Mouse (Mus musculus): ENCODE data around the gene Prm1. TPM values are rescaled to one million over a fixed set of nuclear protein-coding genes. Genes with fewer than 3 reads are reported as not detected.

Gene Prm1
- polyA plus RNA-seq, 1 experiment from 2014 or later, result not detected

DNA sequence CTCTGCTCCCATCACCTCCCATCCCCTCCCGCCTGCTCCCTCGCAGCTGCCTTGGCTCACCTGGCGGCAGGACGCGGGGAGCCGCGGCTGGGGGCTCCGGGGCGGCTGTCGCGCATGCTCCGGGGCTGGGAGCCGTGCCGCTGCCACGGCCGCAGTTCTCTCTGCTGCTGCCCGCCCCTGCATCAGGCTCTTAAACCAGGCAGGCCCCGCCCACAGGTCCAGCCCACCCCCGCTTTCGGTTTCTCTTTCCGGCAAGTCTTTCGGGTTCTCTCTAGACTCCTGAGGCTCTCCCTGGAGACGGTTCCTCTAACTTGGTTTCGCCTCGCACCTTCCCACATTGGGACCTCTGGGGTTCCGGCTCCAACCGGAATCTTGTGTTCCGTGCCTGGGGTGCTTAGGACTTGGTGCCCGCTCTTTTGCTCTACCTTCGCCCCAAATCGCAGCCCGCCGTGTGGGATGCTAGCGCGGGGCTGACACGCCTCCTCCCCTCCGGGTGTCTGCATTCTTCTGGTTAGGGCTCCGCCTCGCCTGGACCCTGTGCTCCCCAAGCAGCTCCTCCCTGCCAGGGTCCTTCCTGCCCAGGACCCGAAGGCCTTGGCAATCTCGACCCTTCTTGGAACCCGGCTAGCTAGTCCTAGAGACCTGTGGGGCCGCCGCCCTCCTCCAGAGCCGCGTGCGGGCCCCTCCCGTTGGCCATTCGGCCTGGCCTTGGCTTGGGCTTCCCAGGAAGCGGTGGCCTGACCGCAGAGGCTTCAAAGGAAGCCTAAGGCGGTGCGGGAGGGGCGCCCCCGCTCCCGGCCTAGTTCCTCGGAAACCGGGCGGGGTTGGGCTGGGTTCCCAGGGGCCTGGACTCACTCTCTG, 20.0 kb downstream of the Prm1 start, which contains the start of gene Socs1:
Socs1 (minus strand) TSS at position 166 of the 861 bp plus-strand sequence.
- DNase-seq (ENCODE audit: low spot score), result peak; percentile 91
- Histone ChIP-seq H3K27me3 (ENCODE audit: low read depth, poor library complexity, severe bottlenecking) (peaks cover 33% of the 10 kb centered on the region), H3K9me3 (replicated peaks) (no peaks in the 10 kb centered on the region), H3K4me3 (peak within 1 kb of the TSS; percentile 77), H3K27ac (replicated peaks) (peak within 1 kb of the TSS; percentile 90), H3K4me1 (peaks cover 53% of the 10 kb centered on the region), H3K36me3 (no peaks in the 10 kb centered on the region)
- WGBS, result under 1% methylated on average over 59 of the region's 59 CpGs

DNA sequence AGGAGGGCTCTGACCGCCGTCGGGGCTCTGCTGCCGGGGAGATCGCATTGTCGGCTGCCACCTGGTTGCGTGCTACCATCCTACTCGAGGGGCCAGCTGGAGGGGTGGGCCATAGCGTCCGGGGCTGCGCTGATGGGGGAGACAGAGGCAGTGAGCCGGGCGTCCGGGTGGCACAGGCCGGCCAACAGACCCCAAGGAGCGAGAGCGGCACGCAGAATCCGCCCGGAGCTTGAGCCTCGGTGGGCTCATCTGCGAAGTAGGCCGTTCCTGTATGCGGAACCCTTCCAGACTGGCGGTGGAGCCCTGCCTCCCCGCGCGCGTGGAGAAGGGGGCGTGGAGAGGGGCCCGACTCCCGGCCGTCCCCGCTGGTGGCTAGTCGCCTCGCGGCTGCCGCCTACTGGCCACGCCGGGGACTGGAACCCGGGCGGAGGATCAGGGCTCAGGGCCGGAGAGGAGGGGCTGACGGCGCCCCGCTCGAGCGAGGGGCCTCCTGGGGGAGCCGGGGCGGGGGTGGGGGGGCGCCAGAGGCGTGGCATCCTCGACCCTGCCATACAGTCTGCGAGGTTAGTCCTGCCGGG, 20.8 kb downstream of the Prm1 start:
- no peaks in the 10 kb centered on the region for H3K36me3 ChIP-seq
- WGBS, result under 1% methylated on average over 55 of the region's 55 CpGs
- peak overlapping the region; percentile 90 for H3K27ac ChIP-seq (replicated peaks)
- no peaks in the 10 kb centered on the region for H3K9me3 ChIP-seq (replicated peaks)
- peak overlapping the region; percentile 77 for H3K4me3 ChIP-seq
- peak; percentile 93 for DNase-seq (ENCODE audit: low spot score)
- H3K4me1 ChIP-seq, result peaks cover 53% of the 10 kb centered on the region
- H3K27me3 ChIP-seq (ENCODE audit: low read depth, poor library complexity, severe bottlenecking), result peaks cover 31% of the 10 kb centered on the region

DNA sequence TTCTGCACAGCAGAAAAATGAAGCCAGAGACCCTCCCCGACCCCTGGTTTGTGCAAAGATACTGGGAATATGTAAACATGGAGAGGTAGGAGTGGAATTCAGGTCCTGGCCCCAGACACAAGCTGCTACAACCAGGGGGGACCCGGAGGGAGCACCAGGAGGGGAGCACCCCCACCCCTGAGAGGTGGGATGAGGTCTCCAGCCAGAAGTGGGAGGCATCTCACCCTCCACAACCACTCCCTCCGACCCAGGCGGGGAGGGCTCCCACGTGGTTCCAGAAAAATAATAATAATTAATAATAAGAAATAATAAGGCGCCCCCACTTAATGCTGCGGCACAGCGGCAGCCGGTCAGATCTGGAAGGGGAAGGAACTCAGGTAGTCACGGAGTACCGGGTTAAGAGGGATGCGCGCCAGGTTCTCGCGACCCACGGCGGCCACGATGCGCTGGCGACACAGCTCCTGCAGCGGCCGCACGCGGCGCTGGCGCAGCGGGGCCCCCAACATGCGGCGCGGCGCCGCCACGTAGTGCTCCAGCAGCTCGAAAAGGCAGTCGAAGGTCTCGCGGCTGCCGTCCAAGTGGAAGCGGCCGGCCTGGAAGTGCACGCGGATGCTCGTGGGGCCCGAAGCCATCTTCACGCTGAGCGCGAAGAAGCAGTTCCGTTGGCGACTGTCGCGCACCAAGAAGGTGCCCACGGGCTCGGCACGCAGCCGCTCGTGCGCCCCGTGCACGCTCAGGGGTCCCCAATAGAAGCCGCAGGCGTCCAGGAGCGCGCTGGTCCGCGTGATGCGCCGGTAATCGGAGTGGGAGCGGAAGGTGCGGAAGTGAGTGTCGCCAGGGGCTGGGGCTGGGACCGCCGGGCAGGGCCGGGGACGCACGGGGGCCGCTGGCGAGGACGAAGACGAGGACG, 21.5 kb downstream of the Prm1 start:
- whole genome bisulfite sequencing, result 3% methylated on average over 81 of the region's 81 CpGs
- Histone ChIP-seq H3K4me3 (peak overlapping the region; percentile 77), H3K27me3 (ENCODE audit: low read depth, poor library complexity, severe bottlenecking) (peaks cover 31% of the 10 kb centered on the region), H3K4me1 (peaks cover 53% of the 10 kb centered on the region), H3K36me3 (no peaks in the 10 kb centered on the region), H3K9me3 (replicated peaks) (no peaks in the 10 kb centered on the region), H3K27ac (replicated peaks) (peak overlapping the region; percentile 90)
- no peak for DNase-seq (ENCODE audit: low spot score)

DNA sequence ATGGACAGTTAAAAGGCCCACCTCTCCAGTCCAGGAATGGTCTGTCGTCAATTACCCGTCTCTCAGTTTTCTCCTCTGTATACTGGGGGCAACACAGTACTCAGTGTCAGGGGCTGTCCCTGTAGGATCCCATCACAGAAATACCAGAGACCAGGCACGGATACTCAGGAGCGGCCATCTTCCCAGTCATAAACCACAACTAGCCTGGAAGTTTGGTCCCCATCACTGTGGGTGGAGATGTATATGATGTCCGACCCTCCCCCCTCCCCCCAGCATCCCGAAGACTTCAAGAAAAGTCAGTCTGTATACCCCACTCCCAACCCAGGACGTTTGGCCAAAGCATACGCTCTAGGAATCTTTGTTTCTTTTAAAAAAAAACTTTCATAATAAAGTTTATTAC, 22.2 kb downstream of the Prm1 start:
- 67% methylated on average over 8 of the region's 8 CpGs for WGBS
- Histone ChIP-seq H3K4me1 (peaks cover 48% of the 10 kb centered on the region), H3K27me3 (ENCODE audit: low read depth, poor library complexity, severe bottlenecking) (peaks cover 31% of the 10 kb centered on the region), H3K36me3 (no peaks in the 10 kb centered on the region), H3K4me3 (no peak overlapping the region), H3K9me3 (replicated peaks) (no peaks in the 10 kb centered on the region), H3K27ac (replicated peaks) (no peak overlapping the region)
- no peak for DNase-seq (ENCODE audit: low spot score)

DNA sequence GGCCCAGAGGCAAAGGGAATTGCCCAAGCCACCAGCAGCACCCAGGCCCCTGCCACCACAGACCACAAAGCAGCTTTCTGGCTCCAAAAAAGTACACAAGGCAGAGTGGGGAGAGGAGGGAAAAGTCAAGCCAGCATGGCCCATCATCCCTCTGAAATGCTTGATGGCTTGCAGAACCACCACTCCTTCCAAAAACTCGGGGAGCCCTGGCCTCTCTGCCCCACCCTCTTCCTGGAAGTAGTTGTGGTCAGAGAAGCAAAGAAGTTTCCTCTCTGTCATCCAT, 22.5 kb downstream of the Prm1 start:
- no peak for DNase-seq (ENCODE audit: low spot score)
- Histone ChIP-seq H3K36me3 (no peaks in the 10 kb centered on the region), H3K4me3 (no peak overlapping the region), H3K27me3 (ENCODE audit: low read depth, poor library complexity, severe bottlenecking) (peaks cover 28% of the 10 kb centered on the region), H3K27ac (replicated peaks) (no peak overlapping the region), H3K4me1 (peaks cover 45% of the 10 kb centered on the region), H3K9me3 (replicated peaks) (no peaks in the 10 kb centered on the region)
- WGBS, result 70% methylated on average over 1 of the region's 1 CpGs

DNA sequence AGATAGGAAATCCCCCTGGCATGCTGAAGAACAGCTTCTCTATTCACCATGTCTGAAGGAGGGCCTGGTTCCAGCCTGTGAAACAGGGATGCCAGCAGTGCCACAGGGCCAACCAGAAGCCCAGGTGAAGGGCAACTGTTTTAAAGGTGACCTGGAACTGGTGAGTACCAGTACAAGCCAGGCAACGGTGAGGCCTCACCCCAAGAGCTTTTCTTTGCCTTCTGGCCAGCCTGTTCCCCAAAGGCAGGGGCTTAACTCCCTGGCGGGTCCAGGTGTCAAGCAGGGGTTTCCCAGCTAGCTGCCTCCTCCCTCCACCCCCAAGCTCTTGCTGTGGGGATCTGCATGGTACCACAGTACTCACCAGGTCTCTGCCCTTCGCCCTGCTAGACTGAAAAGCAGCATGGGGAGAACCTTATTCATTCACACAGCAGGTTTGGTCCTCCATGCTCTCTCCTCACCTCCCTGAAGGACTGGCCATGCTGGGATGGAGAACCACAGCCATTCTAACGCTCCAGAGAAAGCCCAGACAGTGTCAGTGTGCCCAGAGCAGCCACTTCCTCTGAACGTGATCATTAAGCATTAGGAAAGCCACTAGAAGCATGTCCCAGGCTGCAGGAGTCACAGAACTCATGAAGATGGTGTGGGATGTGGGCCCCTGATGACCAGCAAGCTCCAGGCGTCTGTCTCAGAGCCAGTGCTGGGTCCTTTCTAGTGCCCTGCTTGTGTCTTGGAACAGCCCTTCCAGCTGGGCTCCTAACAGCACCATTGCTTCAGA, 23.1 kb downstream of the Prm1 start:
- H3K9me3 ChIP-seq (replicated peaks), result no peaks in the 10 kb centered on the region
- H3K4me3 ChIP-seq, result no peak overlapping the region
- H3K4me1 ChIP-seq, result peaks cover 49% of the 10 kb centered on the region
- no peaks in the 10 kb centered on the region for H3K36me3 ChIP-seq
- 34% methylated on average over 6 of the region's 6 CpGs for WGBS
- H3K27ac ChIP-seq (replicated peaks), result no peak overlapping the region
- no peak for DNase-seq (ENCODE audit: low spot score)
- H3K27me3 ChIP-seq (ENCODE audit: low read depth, poor library complexity, severe bottlenecking), result peaks cover 26% of the 10 kb centered on the region

DNA sequence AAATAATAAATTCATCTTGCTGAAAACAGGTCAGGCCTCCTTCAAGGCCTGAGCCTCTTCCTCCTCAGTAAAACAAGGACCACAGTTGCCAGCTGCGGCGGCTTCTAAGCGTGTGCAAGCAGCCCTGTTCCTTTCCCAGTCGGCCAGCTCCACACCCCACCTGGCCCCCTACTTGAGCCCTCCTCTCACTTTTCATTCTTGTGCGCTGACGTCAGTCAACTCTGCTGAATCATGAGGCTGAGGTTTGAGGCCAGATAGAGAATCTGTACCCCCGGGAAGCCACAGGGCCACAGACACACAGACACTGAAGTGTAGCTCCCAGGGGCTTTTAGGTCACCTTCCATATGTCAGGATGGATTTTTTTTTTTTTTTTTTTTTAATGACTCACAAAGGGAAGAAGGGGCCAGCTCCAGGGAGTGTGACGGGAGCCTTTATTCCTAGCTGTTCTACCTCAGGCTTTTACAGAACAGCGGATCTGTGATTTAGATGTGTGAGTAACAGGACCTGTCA, 23.7 kb downstream of the Prm1 start:
- Histone ChIP-seq H3K9me3 (replicated peaks) (no peaks in the 10 kb centered on the region), H3K27ac (replicated peaks) (no peak overlapping the region; the same call in 1 of the 2 replicates)
- WGBS, result 46% methylated on average over 9 of the region's 9 CpGs

DNA sequence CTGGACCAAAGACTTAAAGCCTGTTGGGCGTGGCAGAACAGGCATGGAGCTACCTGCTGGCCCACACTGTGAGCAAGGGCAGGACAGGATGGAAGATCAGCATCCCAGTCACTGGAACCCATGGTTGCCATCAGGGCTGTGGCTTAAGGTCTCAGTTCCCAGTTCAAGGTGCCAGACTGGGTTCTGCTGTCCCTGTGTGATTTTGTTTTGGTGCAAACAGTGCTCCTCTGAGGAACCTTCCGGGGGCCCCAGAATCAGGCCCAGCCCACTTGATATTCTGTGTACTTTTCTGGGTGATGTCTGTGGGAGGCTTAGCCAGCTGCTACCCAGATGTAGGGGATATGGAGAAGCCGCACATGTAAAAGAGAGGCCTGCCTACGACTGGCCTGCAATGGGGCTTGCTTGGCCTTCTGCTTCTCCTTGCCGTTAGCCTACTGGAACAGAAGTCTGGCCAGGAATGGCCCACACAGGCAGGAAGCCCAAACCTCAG, 25.0 kb downstream of the Prm1 start:
- Histone ChIP-seq H3K4me1 (peaks cover 46% of the 10 kb centered on the region), H3K27ac (replicated peaks) (no peak overlapping the region), H3K4me3 (no peak overlapping the region), H3K9me3 (replicated peaks) (no peaks in the 10 kb centered on the region), H3K27me3 (ENCODE audit: low read depth, poor library complexity, severe bottlenecking) (peaks cover 26% of the 10 kb centered on the region), H3K36me3 (no peaks in the 10 kb centered on the region)
- DNase-seq (ENCODE audit: low spot score), result no peak
- WGBS, result 87% methylated on average over 5 of the region's 5 CpGs

More for the DNA sequence above, 23.7 kb downstream of the Prm1 start:
- no peak for DNase-seq (ENCODE audit: low spot score)
- Histone ChIP-seq H3K4me3 (no peak overlapping the region), H3K27me3 (ENCODE audit: low read depth, poor library complexity, severe bottlenecking) (peaks cover 26% of the 10 kb centered on the region), H3K4me1 (peaks cover 51% of the 10 kb centered on the region), H3K36me3 (no peaks in the 10 kb centered on the region)

DNA sequence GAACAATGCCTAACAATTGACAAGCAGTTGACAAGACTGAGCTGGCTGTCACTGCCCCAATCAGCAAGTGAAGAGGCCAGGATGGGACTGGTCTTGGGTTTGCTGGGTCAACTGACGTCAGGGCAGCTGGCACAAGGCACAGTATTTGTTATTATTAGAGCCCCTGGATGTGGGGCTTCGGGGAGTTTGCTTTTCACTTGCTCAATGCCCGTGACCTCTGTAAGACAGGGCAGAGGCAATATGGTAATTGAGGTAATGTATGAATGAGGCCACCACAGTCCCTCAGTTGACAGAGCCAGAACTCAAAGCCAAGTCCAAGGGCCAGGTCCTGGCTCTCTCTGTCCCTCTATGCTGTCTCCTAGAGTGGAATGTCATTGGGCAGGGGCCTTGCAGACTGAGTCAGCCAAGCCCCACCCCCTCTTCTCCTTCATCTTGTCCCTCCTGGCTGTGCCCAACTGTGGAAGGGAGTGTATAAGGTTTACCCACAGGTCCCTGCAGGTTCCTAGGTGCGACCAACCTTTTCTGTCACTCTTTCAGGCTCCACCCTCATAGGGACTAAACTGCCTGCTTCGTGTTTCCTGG, 28.0 kb downstream of the Prm1 start:
- Histone ChIP-seq H3K36me3 (no peaks in the 10 kb centered on the region), H3K4me1 (peaks cover 22% of the 10 kb centered on the region), H3K4me3 (no peak overlapping the region), H3K27ac (replicated peaks) (no peak overlapping the region), H3K9me3 (replicated peaks) (no peaks in the 10 kb centered on the region), H3K27me3 (ENCODE audit: low read depth, poor library complexity, severe bottlenecking) (peaks cover 5% of the 10 kb centered on the region)
- no peak for DNase-seq (ENCODE audit: low spot score)
- WGBS, result 72% methylated on average over 5 of the region's 5 CpGs

DNA sequence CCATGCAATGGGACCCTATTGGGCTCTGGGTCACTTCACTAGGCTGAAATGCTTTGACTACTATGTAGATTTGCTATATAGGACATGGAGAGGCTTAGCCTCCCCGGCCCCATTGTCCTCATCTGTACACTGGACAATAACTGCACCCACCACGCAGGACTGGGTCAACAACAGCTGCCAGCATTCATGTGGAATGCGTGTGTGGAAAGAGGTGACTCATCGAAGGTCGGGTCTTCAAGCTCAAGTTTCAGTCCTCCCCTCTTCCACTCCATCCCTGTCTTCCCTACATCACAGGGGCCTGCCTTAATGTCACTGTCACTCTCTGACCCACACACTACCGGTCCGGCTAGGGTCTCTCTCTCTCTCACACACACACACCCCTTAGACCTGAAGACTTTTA, 29.3 kb downstream of the Prm1 start:
- H3K9me3 ChIP-seq (replicated peaks), result no peaks in the 10 kb centered on the region
- no peak overlapping the region for H3K4me3 ChIP-seq
- no peak overlapping the region for H3K27ac ChIP-seq (replicated peaks)
- DNase-seq (ENCODE audit: low spot score), result no peak
- H3K4me1 ChIP-seq, result peaks cover 12% of the 10 kb centered on the region
- 77% methylated on average over 7 of the region's 7 CpGs for WGBS
- H3K36me3 ChIP-seq, result no peaks in the 10 kb centered on the region
- no peaks in the 10 kb centered on the region for H3K27me3 ChIP-seq (ENCODE audit: low read depth, poor library complexity, severe bottlenecking)

DNA sequence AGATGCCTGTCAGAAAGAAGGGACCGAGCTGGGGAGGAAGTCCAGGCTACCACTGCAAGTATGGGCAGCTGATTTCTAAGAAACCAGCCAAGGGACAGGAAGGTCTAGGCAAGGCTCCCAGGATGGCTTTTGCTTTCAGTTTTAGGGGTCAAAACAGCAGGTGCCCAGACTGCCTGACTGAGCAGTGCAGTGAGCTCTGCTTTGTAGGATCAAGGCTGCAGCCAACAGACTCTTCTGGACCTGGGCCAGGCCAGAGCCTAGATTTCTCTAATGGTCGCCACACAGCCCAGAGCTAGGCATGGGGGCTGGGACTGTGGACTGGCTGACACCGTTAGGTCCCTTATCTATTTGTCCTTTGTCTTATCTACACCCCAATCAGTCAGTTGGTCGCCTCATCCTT, 30.9 kb downstream of the Prm1 start:
- 69% methylated on average over 4 of the region's 4 CpGs for WGBS

More for the DNA sequence above, 30.9 kb downstream of the Prm1 start:
- Histone ChIP-seq H3K4me1 (peaks cover 17% of the 10 kb centered on the region), H3K36me3 (no peaks in the 10 kb centered on the region), H3K9me3 (replicated peaks) (no peaks in the 10 kb centered on the region), H3K4me3 (no peak overlapping the region), H3K27ac (replicated peaks) (no peak overlapping the region), H3K27me3 (ENCODE audit: low read depth, poor library complexity, severe bottlenecking) (peaks cover 1% of the 10 kb centered on the region)
- no peak for DNase-seq (ENCODE audit: low spot score)
